Mouse (Mus musculus): Measurements from ENCODE around the gene Adcy1. TPM values are rescaled to one million over a fixed set of nuclear protein-coding genes. Genes with fewer than 3 reads are reported as not detected.
A peak's percentile ranks its signal among the peaks of the same experiment; 100 is the strongest.

Gene Adcy1
- polyA plus RNA-seq, 1 experiment from 2014 or later, result 10.9 TPM

GRCm38 (mm10) chr11:7064484-7065185 is 1.3 kb downstream of the Adcy1 start:
- no peaks in the 10 kb centered on the region for H3K36me3 ChIP-seq (ENCODE audit: control insufficient read depth, insufficient read depth, low read length)
- H3K9me3 ChIP-seq (replicated peaks; ENCODE audit: control insufficient read depth, low read length, poor library complexity, severe bottlenecking), result no peaks in the 10 kb centered on the region
- H3K27me3 ChIP-seq (ENCODE audit: control insufficient read depth, insufficient read depth, low read depth, low read length), result no peaks in the 10 kb centered on the region
- peak overlapping the region; percentile 82 for H3K4me2 ChIP-seq (ENCODE audit: low read length)
- peak overlapping the region; percentile 78 for H3K9ac ChIP-seq (ENCODE audit: low read depth, low read length)
- peaks cover 24% of the 10 kb centered on the region for H3K4me1 ChIP-seq (ENCODE audit: control insufficient read depth, insufficient read depth, low read length)
- 4% methylated on average over 26 of the region's 26 CpGs for WGBS
- H3K4me3 ChIP-seq (ENCODE audit: low read depth, low read length), result peak overlapping the region; percentile 78
- no peak overlapping the region for H3K27ac ChIP-seq (ENCODE audit: low read length)
- 0 out of 2 replicates have a peak, but pooled peaks have one; percentile 9 for ATAC-seq

- peak overlapping the region; percentile 78 for H3K4me3 ChIP-seq (ENCODE audit: low read depth, low read length)
- no peaks in the 10 kb centered on the region for H3K36me3 ChIP-seq (ENCODE audit: control insufficient read depth, insufficient read depth, low read length)
- peak overlapping the region; percentile 82 for H3K4me2 ChIP-seq (ENCODE audit: low read length)
- WGBS, result 25% methylated on average over 4 of the region's 4 CpGs
- H3K9me3 ChIP-seq (replicated peaks; ENCODE audit: control insufficient read depth, low read length, poor library complexity, severe bottlenecking), result no peaks in the 10 kb centered on the region
- no peaks in the 10 kb centered on the region for H3K27me3 ChIP-seq (ENCODE audit: control insufficient read depth, insufficient read depth, low read depth, low read length)
- peak overlapping the region; percentile 78 for H3K9ac ChIP-seq (ENCODE audit: low read depth, low read length)
- no peak for ATAC-seq
- H3K4me1 ChIP-seq (ENCODE audit: control insufficient read depth, insufficient read depth, low read length), result peaks cover 24% of the 10 kb centered on the region
- no peak overlapping the region for H3K27ac ChIP-seq (ENCODE audit: low read length)
These were observed 2.1 kb downstream of the Adcy1 start for GRCm38 (mm10) chr11:7065388-7065787.

- Histone ChIP-seq H3K27me3 (ENCODE audit: control insufficient read depth, insufficient read depth, low read depth, low read length) (no peaks in the 10 kb centered on the region), H3K36me3 (ENCODE audit: control insufficient read depth, insufficient read depth, low read length) (no peaks in the 10 kb centered on the region), H3K27ac (ENCODE audit: low read length) (no peak overlapping the region), H3K9ac (ENCODE audit: low read depth, low read length) (0 out of 2 replicates have a peak overlapping the region, but pooled peaks have one; percentile 21), H3K4me3 (ENCODE audit: low read depth, low read length) (peak overlapping the region; percentile 78), H3K9me3 (replicated peaks; ENCODE audit: control insufficient read depth, low read length, poor library complexity, severe bottlenecking) (no peaks in the 10 kb centered on the region), H3K4me1 (ENCODE audit: control insufficient read depth, insufficient read depth, low read length) (peaks cover 24% of the 10 kb centered on the region), H3K4me2 (ENCODE audit: low read length) (peak overlapping the region; percentile 82)
- ATAC-seq, result no peak
- WGBS, result 55% methylated on average over 5 of the region's 5 CpGs
These were observed 2.6 kb downstream of the Adcy1 start for GRCm38 (mm10) chr11:7065876-7066275.

GRCm38 (mm10) chr11:7067263-7067662 is 4.0 kb downstream of the Adcy1 start:
- ATAC-seq, result no peak
- Histone ChIP-seq H3K4me2 (ENCODE audit: low read length) (no peak overlapping the region), H3K9me3 (replicated peaks; ENCODE audit: control insufficient read depth, low read length, poor library complexity, severe bottlenecking) (no peaks in the 10 kb centered on the region), H3K27ac (ENCODE audit: low read length) (no peak overlapping the region), H3K9ac (ENCODE audit: low read depth, low read length) (no peak overlapping the region), H3K4me1 (ENCODE audit: control insufficient read depth, insufficient read depth, low read length) (peaks cover 26% of the 10 kb centered on the region), H3K4me3 (ENCODE audit: low read depth, low read length) (no peak overlapping the region), H3K27me3 (ENCODE audit: control insufficient read depth, insufficient read depth, low read depth, low read length) (no peaks in the 10 kb centered on the region), H3K36me3 (ENCODE audit: control insufficient read depth, insufficient read depth, low read length) (no peaks in the 10 kb centered on the region)
- WGBS, result 86% methylated on average over 4 of the region's 4 CpGs

- no peak for ATAC-seq
- no peaks in the 10 kb centered on the region for H3K9me3 ChIP-seq (replicated peaks; ENCODE audit: control insufficient read depth, low read length, poor library complexity, severe bottlenecking)
- H3K4me3 ChIP-seq (ENCODE audit: low read depth, low read length), result no peak overlapping the region
- peaks cover 24% of the 10 kb centered on the region for H3K4me1 ChIP-seq (ENCODE audit: control insufficient read depth, insufficient read depth, low read length)
- H3K36me3 ChIP-seq (ENCODE audit: control insufficient read depth, insufficient read depth, low read length), result no peaks in the 10 kb centered on the region
- 83% methylated on average over 12 of the region's 12 CpGs for WGBS
- H3K27me3 ChIP-seq (ENCODE audit: control insufficient read depth, insufficient read depth, low read depth, low read length), result no peaks in the 10 kb centered on the region
- no peak overlapping the region for H3K4me2 ChIP-seq (ENCODE audit: low read length)
- H3K27ac ChIP-seq (ENCODE audit: low read length), result no peak overlapping the region
- H3K9ac ChIP-seq (ENCODE audit: low read depth, low read length), result no peak overlapping the region
These were observed 5.4 kb downstream of the Adcy1 start for GRCm38 (mm10) chr11:7068479-7069235.

GRCm38 (mm10) chr11:7069762-7070161 is 6.5 kb downstream of the Adcy1 start:
- peaks cover 21% of the 10 kb centered on the region for H3K4me1 ChIP-seq (ENCODE audit: control insufficient read depth, insufficient read depth, low read length)
- no peaks in the 10 kb centered on the region for H3K36me3 ChIP-seq (ENCODE audit: control insufficient read depth, insufficient read depth, low read length)
- H3K9ac ChIP-seq (ENCODE audit: low read depth, low read length), result no peak overlapping the region
- H3K4me3 ChIP-seq (ENCODE audit: low read depth, low read length), result no peak overlapping the region
- no peaks in the 10 kb centered on the region for H3K27me3 ChIP-seq (ENCODE audit: control insufficient read depth, insufficient read depth, low read depth, low read length)
- WGBS, result 95% methylated on average over 4 of the region's 4 CpGs
- no peak overlapping the region for H3K27ac ChIP-seq (ENCODE audit: low read length)
- ATAC-seq, result no peak
- H3K4me2 ChIP-seq (ENCODE audit: low read length), result no peak overlapping the region
- no peaks in the 10 kb centered on the region for H3K9me3 ChIP-seq (replicated peaks; ENCODE audit: control insufficient read depth, low read length, poor library complexity, severe bottlenecking)

GRCm38 (mm10) chr11:7071617-7072016 is 8.3 kb downstream of the Adcy1 start:
- Histone ChIP-seq H3K9me3 (replicated peaks; ENCODE audit: control insufficient read depth, low read length, poor library complexity, severe bottlenecking) (no peaks in the 10 kb centered on the region), H3K4me2 (ENCODE audit: low read length) (no peak overlapping the region), H3K9ac (ENCODE audit: low read depth, low read length) (no peak overlapping the region), H3K4me1 (ENCODE audit: control insufficient read depth, insufficient read depth, low read length) (peaks cover 4% of the 10 kb centered on the region; the same call in 1 of the 2 replicates), H3K4me3 (ENCODE audit: low read depth, low read length) (no peak overlapping the region), H3K27ac (ENCODE audit: low read length) (no peak overlapping the region), H3K36me3 (ENCODE audit: control insufficient read depth, insufficient read depth, low read length) (no peaks in the 10 kb centered on the region), H3K27me3 (ENCODE audit: control insufficient read depth, insufficient read depth, low read depth, low read length) (no peaks in the 10 kb centered on the region)
- WGBS, result 72% methylated on average over 6 of the region's 6 CpGs
- no peak; the same call in 1 of the 2 replicates for ATAC-seq

- H3K27me3 ChIP-seq (ENCODE audit: control insufficient read depth, insufficient read depth, low read depth, low read length), result no peaks in the 10 kb centered on the region
- no peak for ATAC-seq
- no peak overlapping the region for H3K4me3 ChIP-seq (ENCODE audit: low read depth, low read length)
- 80% methylated on average over 3 of the region's 3 CpGs for WGBS
- no peak overlapping the region for H3K4me2 ChIP-seq (ENCODE audit: low read length)
- no peaks in the 10 kb centered on the region for H3K9me3 ChIP-seq (replicated peaks; ENCODE audit: control insufficient read depth, low read length, poor library complexity, severe bottlenecking)
- peaks cover 2% of the 10 kb centered on the region; the same call in 1 of the 2 replicates for H3K4me1 ChIP-seq (ENCODE audit: control insufficient read depth, insufficient read depth, low read length)
- H3K36me3 ChIP-seq (ENCODE audit: control insufficient read depth, insufficient read depth, low read length), result no peaks in the 10 kb centered on the region
- H3K9ac ChIP-seq (ENCODE audit: low read depth, low read length), result no peak overlapping the region
- H3K27ac ChIP-seq (ENCODE audit: low read length), result no peak overlapping the region
These were observed 10.3 kb downstream of the Adcy1 start for GRCm38 (mm10) chr11:7073556-7073955.

- H3K4me2 ChIP-seq (ENCODE audit: low read length), result no peak overlapping the region
- no peaks in the 10 kb centered on the region for H3K27me3 ChIP-seq (ENCODE audit: control insufficient read depth, insufficient read depth, low read depth, low read length)
- WGBS, result 90% methylated on average over 3 of the region's 3 CpGs
- H3K27ac ChIP-seq (ENCODE audit: low read length), result no peak overlapping the region
- no peak overlapping the region for H3K9ac ChIP-seq (ENCODE audit: low read depth, low read length)
- no peaks in the 10 kb centered on the region; the same call in 1 of the 2 replicates for H3K4me1 ChIP-seq (ENCODE audit: control insufficient read depth, insufficient read depth, low read length)
- H3K4me3 ChIP-seq (ENCODE audit: low read depth, low read length), result no peak overlapping the region
- no peaks in the 10 kb centered on the region for H3K9me3 ChIP-seq (replicated peaks; ENCODE audit: control insufficient read depth, low read length, poor library complexity, severe bottlenecking)
- no peak for ATAC-seq
- H3K36me3 ChIP-seq (ENCODE audit: control insufficient read depth, insufficient read depth, low read length), result no peaks in the 10 kb centered on the region
These were observed 13.2 kb downstream of the Adcy1 start for GRCm38 (mm10) chr11:7076510-7076909.
